Mouse (Mus musculus) adrenal gland, postnatal 4 days (tissue): Measurements from ENCODE around the gene Pcdh7. TPM values are rescaled to one million over a fixed set of nuclear protein-coding genes. Genes with fewer than 3 reads are reported as not detected.
"Not testable (repeated sequence)": the region's sequence is repeated elsewhere in the genome, so short reads cannot be mapped to it uniquely, and the experiment has no call there.

ENCODE experiments used
- DNase-seq, 2 experiments: peaks; one replicate each; pipeline ENCODE4 v3.0.0; 2021 to 2022; ENCODE audit warnings: low spot score in 2 of 2, mixed read lengths in 2 of 2
- total RNA-seq, 2 experiments: library from RNA; stranded (reverse); gene quantifications; 2 replicates each; pipeline ENCODE4 v1.2.3; 2021

Pcdh7 gene
- total RNA-seq, 2 experiments from 2014 or later, result 10.0 to 14.8 TPM

DNA sequence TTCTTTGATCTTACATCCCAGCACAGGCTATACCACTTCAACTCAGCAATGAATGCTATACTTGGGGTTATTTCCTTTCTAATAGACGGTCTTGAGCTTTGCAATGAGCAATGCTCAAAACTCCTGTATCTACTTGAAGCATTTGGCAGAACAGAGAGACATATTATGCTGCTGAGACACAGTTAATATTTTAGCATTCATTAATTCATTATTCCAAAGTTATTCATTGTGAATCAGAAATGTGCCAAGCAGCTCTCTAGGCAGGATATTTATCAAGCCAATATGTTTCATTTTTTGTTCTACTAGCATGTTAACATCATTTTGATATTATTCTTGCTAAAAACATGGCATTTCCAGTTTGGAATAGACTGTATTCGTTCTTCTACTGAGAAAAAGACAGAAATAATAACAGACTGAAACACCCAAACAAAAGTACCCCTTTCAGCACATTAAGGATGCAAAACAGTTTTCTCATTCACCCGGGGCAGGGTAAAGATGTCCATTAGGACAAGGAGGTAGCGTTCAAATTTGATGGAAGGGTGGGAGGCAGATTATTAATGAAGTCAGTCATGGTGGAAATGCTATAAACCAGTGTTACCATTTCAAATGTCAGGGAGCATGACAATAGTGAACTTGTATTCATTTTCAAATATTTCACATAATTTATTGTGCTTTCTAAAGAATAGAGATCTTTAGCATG is 391.0 kb downstream of the Pcdh7 start:
- DNase-seq, result no peak

DNA sequence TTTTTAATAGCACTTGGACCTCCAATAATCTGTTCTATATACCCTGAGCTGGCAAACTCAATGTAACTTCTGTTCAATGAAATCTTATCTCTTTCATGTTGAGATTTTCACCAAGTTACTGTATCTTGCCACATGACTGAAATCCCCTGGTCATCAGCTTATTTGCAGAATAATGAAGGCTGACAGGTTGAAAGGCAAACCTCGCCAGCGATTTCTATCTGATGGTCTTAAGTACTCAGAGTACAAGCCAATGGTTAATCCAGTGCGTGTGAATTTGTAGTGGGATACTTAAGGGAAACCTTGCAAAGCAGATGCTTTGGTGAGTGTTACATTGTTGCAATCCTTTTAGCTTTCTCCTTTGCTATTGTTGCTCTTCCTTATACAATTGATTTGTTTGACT is 398.3 kb downstream of the Pcdh7 start:
- no peak for DNase-seq

- DNase-seq, result no peak
Observed at GRCm38 (mm10) chr5:58117896-58118295, 400.1 kb downstream of the Pcdh7 start.

DNA sequence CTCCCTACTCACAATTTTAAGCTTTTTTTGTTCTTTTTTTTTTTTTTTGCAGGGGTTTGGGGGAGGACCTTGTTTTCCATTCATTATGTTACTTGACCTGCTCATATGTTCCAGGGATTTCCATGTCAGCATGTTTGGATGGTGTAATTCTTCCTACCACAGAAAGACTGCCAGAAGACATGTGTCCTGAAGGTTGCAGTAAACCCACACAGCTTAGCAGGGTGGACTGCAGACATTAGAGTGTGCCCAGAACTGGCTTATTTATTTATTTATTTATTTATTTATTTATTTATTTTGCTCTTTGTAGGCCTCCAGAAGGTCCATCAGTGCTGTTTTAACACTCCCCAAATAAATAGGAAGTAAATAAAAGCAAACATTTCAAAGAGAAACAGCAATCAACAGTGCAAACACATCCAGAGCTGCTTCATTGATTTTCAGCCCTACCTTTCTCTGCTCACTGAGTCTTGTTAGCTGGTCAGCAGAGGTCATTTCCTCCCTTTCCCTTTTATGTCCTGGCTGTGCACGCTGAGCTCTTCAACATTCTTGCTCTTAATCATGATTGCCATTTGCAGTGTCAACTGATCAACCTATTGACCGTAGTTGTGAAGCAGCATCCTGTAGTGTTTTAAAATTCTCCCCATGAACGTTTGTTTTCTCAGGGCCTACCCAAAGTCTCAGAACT is 401.3 kb downstream of the Pcdh7 start:
- no peak for DNase-seq

DNA sequence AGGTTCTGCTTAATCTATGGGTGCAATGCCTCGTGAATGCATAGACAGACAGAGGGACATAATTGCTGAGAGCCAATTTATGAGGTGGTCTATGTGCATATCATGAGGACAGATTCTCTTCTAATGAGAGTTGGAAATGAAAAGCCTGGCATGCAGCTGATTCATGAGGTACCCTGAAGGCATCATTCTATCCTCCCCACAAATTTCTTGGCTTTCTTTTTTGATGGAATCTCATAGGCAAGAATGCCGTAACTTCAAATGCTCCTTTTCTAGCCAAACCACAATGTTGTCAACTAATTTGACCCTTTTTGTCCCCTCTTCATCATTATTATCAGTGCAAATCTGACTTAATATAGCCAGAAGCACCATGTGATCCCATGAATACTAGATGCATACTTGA is 426.1 kb downstream of the Pcdh7 start:
- DNase-seq, result no peak

- DNase-seq, result no peak
Observed at GRCm38 (mm10) chr5:58153966-58154365, 436.2 kb downstream of the Pcdh7 start.

GRCm38 (mm10) chr5:58172218-58172617 is 454.5 kb downstream of the Pcdh7 start:
- DNase-seq, result no peak

GRCm38 (mm10) chr5:58174335-58174734 is 456.6 kb downstream of the Pcdh7 start:
- DNase-seq, result not testable (repeated sequence)

GRCm38 (mm10) chr5:58175532-58175931 is 457.8 kb downstream of the Pcdh7 start:
- DNase-seq, result no peak
